Mouse (Mus musculus): ENCODE measurements around the gene Hdac4.

Hdac4 gene

DNA sequence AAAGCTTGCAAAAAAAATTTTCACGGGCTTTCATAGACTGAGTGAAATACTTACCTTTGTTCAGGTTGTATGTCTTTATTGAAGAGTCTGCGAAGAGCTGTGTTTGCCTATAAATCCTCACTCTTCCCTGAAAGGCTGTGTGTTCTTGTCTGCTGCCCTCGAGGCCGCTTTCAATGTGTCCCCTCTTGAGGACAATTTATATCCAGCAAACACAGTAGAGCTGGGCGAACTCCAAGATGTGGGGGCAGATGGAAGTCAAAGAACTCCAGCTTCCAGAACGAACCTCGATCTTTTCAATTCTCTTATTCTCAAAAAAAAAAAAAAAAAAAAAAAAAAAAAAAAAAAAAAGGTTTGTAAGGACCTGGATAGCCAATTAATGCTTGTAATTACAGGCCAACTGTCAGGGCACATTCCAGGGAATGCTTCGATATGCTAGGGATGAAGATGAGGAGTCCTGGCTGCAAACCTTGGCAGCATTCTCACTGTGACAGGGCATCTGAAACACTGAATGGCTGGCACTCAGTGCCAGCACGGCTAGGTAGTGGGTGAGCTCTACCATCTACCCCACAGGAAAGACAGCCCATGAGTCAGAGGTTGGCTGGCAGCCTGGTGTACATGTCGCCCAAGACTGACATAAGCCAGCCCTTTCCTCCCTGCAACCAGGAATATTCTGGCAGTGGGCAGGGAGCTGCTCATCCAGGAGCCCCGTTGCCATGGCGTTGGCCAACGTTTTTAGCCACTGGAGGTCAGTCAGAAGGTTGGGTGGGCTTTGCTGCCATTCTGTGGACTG is at the start of gene Hdac4:
Gene Hdac4, minus strand, starts transcription at position 340 of the 790 bp plus-strand sequence.
- in situ Hi-C loops (cut with MboI, MseI) = no loop called here

DNA sequence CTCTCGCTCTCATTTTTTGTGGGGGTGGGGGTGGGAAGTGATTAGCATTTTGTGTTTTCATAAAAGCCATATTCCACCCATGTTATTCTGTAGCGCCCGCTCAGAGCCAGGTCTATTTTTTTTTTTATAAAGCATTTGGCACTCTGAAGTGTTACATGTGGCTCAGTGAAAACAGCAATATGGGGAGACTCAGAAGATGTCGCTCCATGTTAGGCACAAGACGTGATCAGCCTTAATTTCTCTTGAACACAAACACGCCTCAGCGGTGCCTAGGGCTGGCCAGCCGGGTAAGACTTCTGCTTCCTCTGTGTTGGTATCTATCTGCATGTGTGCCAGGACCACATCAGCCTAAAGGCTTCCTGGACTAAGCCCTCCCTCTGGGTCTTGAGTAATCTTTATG is 48.0 kb upstream of the Hdac4 start:
- in situ Hi-C loops (cut with MboI, MseI) = no loop called here

DNA sequence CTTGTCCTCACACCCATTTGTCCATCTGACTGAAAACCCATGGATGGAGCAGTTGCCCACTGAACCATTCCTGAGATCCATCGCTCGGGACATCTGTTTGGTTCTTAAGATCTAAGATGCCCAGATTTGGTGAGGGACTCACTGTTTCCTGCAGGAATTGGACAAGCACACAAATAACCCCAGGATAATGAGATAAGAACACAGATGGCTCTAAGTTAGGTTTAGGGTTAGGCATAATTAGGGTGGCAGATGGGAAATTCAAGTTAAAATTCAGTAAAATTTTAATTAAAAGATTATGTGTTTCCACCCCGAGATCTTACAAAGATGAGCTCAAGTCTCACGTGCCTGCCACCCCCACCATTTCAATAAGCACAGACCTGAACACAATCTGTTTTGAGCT is 44.6 kb upstream of the Hdac4 start:
- in situ Hi-C loops (cut with MboI, MseI) = no loop called here

DNA sequence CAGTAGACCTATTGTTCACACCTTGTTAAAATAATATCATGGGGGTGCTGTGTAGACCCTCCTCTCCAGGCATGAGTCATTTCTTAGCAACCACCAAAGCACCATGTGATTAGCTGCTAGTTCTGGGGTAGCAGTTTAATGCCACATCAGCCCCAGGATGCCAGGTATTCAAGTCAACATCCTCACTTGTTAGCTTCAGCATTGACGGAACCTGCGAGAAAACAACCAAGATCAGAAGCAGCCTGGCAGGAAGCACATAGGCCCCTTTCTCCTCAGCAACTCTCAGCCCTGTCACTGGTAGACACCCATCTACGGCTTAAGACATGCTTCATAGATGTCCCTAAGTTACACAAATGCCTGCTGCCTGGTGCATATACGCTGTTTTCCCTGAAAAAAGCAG is 40.1 kb upstream of the Hdac4 start:
- in situ Hi-C loops (cut with MboI, MseI) = no loop called here

DNA sequence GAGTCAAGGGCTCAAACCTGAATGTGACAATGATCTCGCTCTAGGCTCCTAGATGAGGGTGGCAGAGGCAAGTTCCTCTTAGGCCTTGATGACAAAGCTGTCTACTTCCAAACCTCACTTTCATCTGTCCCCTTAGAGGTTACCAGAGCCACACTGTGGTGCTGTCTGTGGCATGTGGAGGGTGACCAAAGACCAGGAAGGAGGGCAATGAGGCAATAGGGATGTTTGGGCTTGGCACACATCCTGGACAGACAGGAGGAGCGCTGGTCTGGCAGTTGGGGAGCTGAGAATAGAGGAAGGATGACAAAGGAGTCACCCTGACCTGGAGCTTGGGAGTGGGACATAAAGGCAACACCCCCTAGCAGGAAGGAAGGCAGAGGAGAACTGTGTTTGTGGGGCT is 29.8 kb upstream of the Hdac4 start:
- in situ Hi-C loops (cut with MboI, MseI) = no loop called here

DNA sequence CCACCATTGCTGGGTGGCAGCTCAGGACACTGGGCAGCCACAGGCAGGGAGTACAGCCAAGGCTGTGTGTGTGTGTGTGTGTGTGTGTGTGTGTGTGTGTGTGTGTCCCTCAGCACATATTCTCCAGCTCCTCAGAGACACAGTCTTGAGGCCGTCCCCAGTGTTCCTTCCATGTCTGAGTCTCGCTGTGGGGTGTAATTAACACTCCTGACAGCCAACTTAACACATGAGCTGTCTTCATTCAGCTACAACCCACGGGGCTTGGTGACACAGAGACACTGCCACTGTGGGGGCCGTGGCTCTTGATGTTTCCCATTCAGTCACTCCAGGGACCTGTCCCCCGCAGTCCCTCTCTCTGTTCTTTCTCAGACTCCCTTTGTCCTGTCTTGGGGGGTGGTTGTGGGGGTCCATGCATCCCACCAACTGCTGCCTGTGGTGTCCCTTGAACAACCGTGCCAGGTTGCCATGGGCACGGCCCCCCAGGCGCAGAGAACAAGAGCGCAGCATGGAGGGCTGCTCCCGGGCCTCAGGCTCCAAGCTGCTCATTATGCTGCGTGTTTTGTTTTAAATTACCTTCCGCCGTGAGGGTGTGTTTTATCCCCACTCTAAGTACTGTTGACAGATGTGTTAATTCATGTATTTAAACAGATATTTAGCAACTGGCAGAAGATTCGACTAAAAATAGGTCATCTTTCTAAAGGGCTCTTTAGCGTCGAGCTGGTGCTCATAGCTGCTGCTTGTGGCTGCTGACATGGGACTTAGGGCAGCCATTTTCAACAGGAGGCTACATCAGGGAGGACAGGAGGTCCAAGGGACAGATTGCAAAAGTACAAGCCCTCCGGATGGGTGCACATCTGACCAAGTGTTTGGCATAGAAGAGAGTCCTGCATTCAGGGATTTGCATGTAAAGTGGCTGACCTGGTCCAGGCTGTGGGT is 28.7 kb upstream of the Hdac4 start:
- in situ Hi-C loops (cut with MboI, MseI) = no loop called here

DNA sequence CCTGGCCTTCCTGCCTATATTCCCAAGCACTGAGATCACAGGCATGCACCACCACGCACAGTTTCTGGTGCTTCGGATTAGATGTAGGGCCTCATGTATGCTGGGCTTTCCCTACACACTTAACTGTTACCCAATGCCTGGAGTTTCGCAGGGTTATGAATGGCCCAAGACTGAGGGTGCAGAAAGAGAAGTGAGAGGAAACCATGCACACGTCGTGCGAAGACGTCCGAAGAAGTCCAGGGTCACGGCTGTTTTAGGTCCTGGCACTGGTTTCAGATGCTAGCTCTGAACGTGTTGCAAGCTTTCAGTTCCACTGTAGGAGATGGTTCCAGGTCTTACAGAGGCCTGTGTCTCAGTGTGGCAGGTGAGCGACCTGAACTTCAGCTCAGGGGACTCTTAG is 21.2 kb upstream of the Hdac4 start:
- in situ Hi-C loops (cut with MboI, MseI) = no loop called here

DNA sequence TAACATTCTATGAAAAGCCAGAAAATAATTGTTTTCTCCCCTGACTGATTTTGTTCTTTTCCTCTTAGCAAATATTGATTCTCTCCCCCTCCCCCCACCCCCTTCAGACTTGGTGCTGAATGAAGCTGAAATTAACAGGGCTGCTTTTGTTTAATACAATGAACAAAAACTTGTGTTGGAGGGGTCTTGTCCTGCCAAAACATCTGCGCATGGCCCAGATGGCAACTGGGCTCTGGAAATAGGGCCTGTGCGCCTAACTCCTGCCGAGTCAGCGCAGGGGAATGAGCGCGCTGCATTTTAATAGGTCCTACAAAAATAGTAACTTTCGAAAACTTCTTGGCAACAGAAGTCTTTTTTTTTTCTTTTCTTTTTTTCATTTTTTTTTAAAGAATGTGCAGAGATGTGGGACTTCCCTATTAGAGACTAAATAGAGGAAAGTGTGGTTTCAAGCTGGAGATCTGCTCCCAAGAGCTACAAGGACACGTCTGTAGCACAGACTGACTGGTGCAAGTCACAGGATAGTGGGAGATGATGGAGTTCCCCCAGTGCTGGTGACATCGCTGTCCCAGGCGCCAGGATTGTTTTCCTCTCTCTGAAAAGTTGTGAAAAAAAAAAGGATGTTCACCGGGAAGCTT is 20.6 kb upstream of the Hdac4 start:
- in situ Hi-C loops (cut with MboI, MseI) = no loop called here

DNA sequence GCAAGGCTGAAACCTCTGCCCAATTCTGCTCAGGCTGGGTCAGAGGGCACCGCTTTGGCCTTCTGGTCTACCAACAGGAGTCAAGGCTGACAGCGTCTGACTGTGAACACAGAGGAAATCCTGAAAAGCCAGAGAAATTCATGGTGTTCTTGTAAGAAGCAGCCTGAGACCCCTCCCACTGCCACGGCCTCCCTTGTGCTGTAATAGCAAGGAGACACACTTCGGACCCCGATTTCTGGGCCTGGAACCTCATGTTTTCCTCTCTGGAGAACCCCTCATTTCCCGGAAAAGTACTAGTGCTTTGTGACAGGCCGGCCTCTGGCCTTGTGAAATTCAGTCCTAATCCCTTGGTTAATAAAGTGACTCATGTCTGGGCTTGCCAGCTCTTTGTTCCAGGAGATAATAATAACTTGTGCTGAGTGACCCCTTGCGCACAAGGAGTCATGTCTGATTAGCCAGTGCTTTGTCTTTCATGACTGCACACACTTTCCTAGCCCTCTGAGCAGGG is 19.7 kb upstream of the Hdac4 start:
- in situ Hi-C loops (cut with MboI, MseI) = no loop called here

DNA sequence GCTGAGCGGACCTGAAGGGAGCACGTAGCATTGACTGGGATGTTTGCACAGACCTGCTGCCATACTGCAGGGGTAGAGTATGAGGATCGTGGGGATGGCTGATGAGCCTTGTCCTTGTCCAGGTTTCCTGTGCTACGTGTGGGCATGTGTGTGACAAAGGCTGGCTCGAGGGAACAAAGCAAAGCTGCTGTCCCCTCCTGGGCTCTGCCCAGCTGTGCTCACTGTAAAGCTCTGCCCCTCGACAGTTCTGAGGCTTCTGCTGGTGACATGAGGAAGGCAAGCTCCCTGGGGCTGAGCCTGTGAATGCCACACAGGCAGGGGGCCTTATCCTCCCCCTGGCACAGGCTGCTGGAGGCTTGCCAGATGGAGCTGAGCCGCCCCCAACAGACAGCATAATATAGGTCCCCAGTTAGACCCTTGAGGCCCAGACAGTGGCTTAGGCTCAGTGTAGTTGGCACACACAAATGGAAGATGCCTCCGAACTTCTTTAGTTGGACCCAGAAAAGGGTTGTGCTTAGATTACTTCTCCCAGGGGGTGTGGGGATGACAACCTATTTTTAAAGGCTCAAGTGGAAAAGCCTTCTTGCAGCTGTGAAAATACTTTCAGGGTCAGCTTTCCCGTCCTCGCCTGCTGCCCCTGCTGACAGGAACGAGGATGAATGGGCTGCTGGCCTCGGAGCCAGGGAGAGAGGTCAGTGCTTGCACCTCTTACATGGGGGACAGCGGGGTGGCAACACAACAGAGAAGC is 16.7 kb upstream of the Hdac4 start:
- in situ Hi-C loops (cut with MboI, MseI) = no loop called here

DNA sequence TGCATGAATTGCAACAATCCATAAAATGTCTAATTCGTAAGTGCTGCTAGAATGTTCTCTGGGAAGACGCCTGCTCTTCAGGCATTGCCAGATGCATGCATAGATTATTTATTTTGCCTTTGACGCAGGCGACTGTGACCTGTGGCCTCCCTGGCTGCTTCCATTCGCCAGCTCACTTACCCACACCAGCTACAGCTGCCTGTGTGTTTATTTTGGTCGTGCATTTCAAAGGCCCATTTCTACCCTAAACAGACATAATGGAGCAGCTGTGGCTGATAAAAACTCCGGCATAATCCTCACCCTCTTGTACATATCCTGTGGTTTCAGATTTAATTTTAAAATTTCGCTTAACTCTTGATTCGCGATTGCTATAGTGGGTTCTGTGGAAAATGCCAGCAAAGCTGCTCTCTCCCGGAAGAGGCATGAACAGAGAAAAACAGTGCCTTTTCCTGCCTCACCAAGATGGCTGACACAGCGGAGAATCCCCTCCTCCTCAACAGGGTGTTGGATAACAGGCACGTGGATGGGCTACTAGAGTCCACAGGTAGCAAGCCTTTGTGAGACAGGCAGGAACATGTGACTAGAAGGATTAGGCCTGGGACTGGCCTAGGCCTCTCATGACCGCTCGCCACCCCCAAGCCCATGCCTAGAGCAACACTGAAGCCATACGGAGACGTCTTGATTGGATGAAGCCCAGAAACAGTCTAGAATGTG is 7.3 kb upstream of the Hdac4 start:
- in situ Hi-C loops (cut with MboI, MseI) = no loop called here

DNA sequence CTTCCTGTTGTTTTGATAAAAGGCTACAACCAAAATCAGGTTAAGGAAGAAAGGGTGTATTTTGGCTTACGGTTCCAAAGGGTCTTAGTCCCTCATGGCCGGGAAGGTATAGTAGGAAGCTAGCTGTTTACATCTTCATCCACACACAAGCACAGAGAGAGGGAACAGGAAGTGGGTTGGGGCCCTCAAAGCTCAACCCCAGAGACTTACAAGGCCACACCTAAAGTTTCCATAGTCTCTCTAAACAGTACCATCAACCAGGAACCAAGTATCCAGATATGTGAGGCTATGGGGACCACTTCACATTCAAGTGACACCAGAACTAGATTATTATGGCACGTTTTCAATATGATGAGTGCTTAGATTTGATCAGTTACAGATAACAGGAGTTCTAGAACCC is 5.0 kb downstream of the Hdac4 start:
- in situ Hi-C loops (cut with MboI, MseI) = no loop called here

DNA sequence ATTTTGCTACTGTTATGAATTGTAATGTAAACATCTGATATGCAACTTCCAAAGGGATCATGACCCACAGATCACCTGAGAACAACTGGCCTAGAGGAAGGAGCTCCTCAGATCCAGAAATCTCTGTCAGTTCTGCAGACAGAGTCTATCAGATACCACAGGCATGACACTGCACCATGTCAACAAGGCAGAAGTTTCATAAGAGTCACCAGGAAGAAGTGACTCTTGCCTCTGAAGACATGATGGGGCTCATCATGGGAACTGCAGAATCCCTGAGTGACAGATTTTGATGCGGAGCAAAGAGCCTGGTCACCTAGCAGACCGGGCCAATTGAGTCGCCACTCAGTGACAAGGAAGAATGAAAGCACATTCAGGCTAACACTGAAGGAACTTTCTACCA is 8.4 kb downstream of the Hdac4 start:
- in situ Hi-C loops (cut with MboI, MseI) = no loop called here

DNA sequence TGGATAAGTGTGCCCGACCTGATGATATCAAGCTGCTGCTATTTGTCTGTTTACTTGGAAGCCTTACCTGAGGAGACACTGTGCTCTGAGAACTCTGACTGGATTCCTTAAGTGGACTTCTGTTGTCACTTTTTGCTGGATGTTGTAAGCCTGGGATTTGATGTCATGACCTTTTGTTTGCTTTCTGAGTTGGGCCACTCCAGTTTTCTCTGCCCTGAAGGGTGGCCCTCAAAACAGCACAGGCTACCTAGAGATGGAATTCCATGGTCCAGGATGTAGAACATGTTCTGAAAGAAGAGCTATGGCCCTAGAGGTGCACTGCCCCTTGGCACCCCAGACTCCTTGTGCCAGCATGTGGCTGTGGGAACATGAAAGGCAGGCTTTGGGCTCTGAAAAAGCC is 10.9 kb downstream of the Hdac4 start:
- in situ Hi-C loops (cut with MboI, MseI) = no loop called here

DNA sequence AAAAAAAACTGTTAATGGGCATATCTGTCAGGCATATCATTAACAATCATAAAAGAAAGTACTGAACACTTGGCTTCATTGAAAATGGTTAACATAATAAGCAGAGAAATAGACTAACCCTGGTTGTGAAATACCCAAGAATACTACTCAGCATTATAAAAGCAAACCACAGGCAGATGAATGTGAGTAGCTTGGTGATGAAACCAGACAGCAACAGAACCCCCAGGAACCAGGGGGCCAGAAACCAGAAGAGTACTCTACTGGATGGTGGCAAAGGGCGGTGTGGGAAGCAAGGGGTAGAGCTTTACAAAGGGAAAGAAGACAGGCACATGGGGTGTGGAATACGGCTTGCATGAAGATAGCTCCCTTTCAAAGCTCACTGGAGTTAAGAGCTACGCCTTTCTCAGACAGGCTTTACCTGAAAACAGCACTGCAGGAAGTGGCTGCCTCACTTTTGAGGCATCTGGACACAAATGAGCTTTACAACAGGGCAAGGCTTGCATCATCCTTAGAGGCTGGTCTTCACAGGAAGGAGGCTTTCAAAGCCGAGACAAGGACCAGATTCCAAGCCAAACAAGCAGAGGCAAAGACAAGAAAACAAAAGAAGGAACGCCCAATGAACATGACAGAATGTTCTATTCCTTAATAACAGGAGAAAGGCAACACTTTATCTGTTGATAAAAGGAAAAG is 12.3 kb downstream of the Hdac4 start:
- in situ Hi-C loops (cut with MboI, MseI) = no loop called here

DNA sequence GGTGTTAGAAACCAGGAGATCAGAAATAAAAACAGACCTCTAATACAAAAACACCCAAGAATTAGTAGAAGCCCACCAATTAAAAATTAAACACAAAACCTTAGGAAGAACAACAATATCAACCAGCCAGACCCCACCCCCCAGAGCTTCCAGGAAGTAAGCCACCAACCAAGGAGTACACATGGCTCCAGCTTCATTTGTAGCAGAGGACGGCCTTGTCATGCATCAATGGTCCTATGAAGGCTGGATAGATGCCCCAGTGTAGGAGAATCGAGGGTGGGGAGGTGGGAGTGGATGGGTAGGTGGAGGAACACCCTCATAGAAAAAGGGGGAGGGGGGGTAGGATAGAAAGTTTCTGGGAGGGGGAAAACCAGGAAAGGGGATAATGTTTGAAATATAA is 13.5 kb downstream of the Hdac4 start:
- in situ Hi-C loops (cut with MboI, MseI) = no loop called here

DNA sequence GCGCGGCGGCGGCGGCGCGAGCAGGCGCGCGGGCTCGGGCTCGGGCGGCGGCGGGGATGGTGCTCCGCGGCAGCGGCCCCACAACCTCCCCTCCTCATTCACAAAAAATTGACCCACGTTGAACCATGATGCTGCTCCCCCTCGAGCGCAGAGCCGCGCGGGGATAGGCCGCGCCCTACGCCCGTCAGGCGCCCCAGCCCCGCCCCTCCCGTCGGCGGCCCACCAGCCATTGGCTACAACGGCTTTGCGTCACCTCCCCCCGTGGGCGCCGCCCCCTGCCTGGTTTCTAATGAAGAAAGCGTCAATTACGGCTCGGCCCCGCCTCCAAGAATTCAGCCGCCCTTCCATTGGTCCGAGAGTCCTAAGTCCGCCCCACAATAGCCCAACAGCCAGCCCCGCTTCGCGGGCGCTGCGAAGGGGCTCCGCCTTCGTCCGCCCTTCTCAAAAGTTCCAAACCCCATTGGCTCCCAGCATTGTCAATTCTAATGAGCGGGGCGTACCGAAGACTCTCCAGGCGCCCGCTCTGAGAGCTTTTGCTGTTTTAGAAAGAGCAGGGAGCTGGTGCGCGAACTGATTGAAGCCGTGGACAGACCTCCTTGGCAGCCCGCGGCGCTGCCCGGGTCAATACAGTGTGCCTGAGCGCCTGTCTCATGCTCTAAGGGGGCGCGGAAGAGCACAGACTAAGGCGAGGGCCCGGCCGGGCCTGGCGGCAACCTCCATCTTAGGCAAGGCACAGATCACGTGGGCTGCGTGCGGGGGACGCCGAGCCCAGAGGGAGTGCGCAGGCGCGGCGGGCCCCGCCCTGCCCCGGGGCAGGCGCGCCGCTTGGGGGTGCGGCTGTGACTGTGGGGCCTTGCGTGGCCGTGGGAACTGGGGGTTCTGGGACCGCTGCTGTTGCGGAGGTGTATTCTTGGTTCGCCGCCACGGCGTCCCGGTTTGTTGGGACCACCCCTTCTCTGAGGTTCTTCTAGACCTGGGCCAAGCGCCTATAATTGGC is 15.1 kb downstream of the Hdac4 start:
- in situ Hi-C loops (cut with MboI, MseI) = no loop called here

DNA sequence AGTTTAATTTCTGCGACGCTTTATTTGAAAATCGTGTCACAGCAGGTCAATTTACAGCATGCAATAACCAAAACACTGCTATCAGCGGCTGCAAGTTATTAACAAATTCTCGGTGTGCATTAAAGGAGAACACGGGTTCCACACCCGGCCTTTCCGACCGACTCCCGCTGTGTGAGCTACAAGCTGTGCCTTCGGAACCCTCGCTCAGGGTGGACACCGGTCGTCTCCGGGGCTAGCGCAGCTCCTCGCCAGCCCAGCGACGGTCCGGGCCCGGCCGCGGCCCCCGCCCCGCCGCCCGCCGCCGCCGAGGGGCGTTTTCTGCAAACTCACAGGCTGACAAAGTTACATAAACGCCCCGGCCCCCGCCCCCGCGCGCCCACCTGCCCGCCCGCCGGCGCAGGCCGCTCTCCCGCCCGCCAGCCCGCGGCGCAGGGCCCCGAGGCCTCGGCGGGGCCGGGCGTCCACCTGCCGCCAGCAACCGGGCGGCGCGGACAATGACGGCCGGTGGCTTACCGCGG is 16.0 kb downstream of the Hdac4 start:
- in situ Hi-C loops (cut with MboI, MseI) = loop anchor here in 1 of 2 experiments (10.0 kb wide), 1 partner anchor 55 kb away; no protein-coding TSS in a partner anchor

All from T-helper 17 cell (primary cell).